13 mouse cellular contexts compared by ENCODE assay signal in genomic region chr5:74227352-74227751, GRCm38 (mm10).
"Had no signal": no experiment of that assay in that cellular context is flagged by ENCODE, and none has a peak within 500 bp of the region (broad histone marks: within the 10 kb centered on the region; RNA-seq: fewer than 3 reads in every experiment).

No protein-coding gene starts in this region.

- H3K4me2 ChIP-seq: liver, embryonic 13.5 days; midbrain, embryonic 11.5 days had no signal

- H3K27ac ChIP-seq: layer of hippocampus, adult 2 months; liver, embryonic 13.5 days; stomach, postnatal 0 days had no signal

- H3K4me3 ChIP-seq: layer of hippocampus, adult 2 months; liver, embryonic 13.5 days; megakaryocyte, embryonic 14.5 days had no signal

- DNase-seq: layer of hippocampus, adult 9-11 months; liver, embryonic 13.5 days; lung, adult 2 months; midbrain, embryonic 14.5 days; right cerebral cortex, postnatal 4 days; thymus, adult 2 months; thymus, postnatal 14 days; thymus, postnatal 4 days had no signal

- H3K9ac ChIP-seq: liver, embryonic 13.5 days had no signal

- ATAC-seq: intestine, postnatal 0 days had no signal

- H3K36me3 ChIP-seq: liver, embryonic 13.5 days had no signal

- H3K9me3 ChIP-seq: liver, embryonic 13.5 days; megakaryocyte, embryonic 14.5 days had no signal

- H3K27me3 ChIP-seq: liver, embryonic 13.5 days had no signal
